Mouse (Mus musculus): ENCODE measurements around the gene Unc45a. TPM values are rescaled to one million over a fixed set of nuclear protein-coding genes. Genes with fewer than 3 reads are reported as not detected.

Gene Unc45a
- polyA plus RNA-seq, 1 experiment from 2014 or later, result 49.7 TPM

GRCm38 (mm10) chr7:80360435-80360834 is 19.6 kb upstream of the Unc45a start:
- Histone ChIP-seq H3K9me3 (peaks cover 2% of the 10 kb centered on the region; the same call in 1 of the 2 replicates), H3K9ac (no peak overlapping the region), H3K4me1 (no peaks in the 10 kb centered on the region), H3K4me2 (replicated peaks) (no peak overlapping the region), H3K36me3 (peaks cover 99% of the 10 kb centered on the region), H3K27ac (no peak overlapping the region), H3K4me3 (no peak overlapping the region), H3K27me3 (no peaks in the 10 kb centered on the region)
- 57% methylated on average over 3 of the region's 3 CpGs for WGBS
- ATAC-seq (ENCODE audit: low FRiP score, low read depth), result no peak

- Histone ChIP-seq H3K27me3 (no peaks in the 10 kb centered on the region), H3K27ac (no peak overlapping the region), H3K36me3 (peaks cover 94% of the 10 kb centered on the region), H3K4me2 (replicated peaks) (no peak overlapping the region), H3K4me3 (no peak overlapping the region), H3K4me1 (no peaks in the 10 kb centered on the region), H3K9me3 (no peaks in the 10 kb centered on the region), H3K9ac (no peak overlapping the region)
- WGBS, result 87% methylated on average over 4 of the region's 4 CpGs
- ATAC-seq (ENCODE audit: low FRiP score, low read depth), result no peak
Measured at GRCm38 (mm10) chr7:80358039-80358438, 17.2 kb upstream of the Unc45a start.

- Histone ChIP-seq H3K9ac (no peak overlapping the region), H3K4me3 (no peak overlapping the region), H3K4me2 (replicated peaks) (no peak overlapping the region), H3K36me3 (peaks cover 94% of the 10 kb centered on the region), H3K27me3 (no peaks in the 10 kb centered on the region), H3K27ac (no peak overlapping the region), H3K9me3 (no peaks in the 10 kb centered on the region), H3K4me1 (no peaks in the 10 kb centered on the region)
- ATAC-seq (ENCODE audit: low FRiP score, low read depth), result no peak
- WGBS, result 62% methylated on average over 8 of the region's 8 CpGs
Measured at GRCm38 (mm10) chr7:80357156-80357555, 16.4 kb upstream of the Unc45a start.

GRCm38 (mm10) chr7:80356351-80356750 is 15.5 kb upstream of the Unc45a start:
- peaks cover 92% of the 10 kb centered on the region for H3K36me3 ChIP-seq
- no peak overlapping the region for H3K4me2 ChIP-seq (replicated peaks)
- H3K9me3 ChIP-seq, result no peaks in the 10 kb centered on the region
- no peak overlapping the region for H3K27ac ChIP-seq
- H3K27me3 ChIP-seq, result no peaks in the 10 kb centered on the region
- no peaks in the 10 kb centered on the region for H3K4me1 ChIP-seq
- no peak overlapping the region for H3K4me3 ChIP-seq
- no peak for ATAC-seq (ENCODE audit: low FRiP score, low read depth)
- 92% methylated on average over 13 of the region's 13 CpGs for WGBS
- no peak overlapping the region for H3K9ac ChIP-seq

- Histone ChIP-seq H3K27ac (no peak overlapping the region), H3K4me1 (peaks cover 10% of the 10 kb centered on the region), H3K36me3 (peaks cover 73% of the 10 kb centered on the region), H3K9ac (no peak overlapping the region), H3K27me3 (no peaks in the 10 kb centered on the region), H3K4me3 (no peak overlapping the region), H3K4me2 (replicated peaks) (no peak overlapping the region), H3K9me3 (no peaks in the 10 kb centered on the region)
- 91% methylated on average over 8 of the region's 8 CpGs for WGBS
- no peak for ATAC-seq (ENCODE audit: low FRiP score, low read depth)
Measured at GRCm38 (mm10) chr7:80352920-80353319, 12.1 kb upstream of the Unc45a start.

- peaks cover 25% of the 10 kb centered on the region for H3K4me1 ChIP-seq
- no peaks in the 10 kb centered on the region for H3K27me3 ChIP-seq
- no peak overlapping the region for H3K9ac ChIP-seq
- ATAC-seq (ENCODE audit: low FRiP score, low read depth), result no peak
- H3K27ac ChIP-seq, result no peak overlapping the region
- no peak overlapping the region for H3K4me3 ChIP-seq
- H3K4me2 ChIP-seq (replicated peaks), result no peak overlapping the region
- peaks cover 53% of the 10 kb centered on the region for H3K36me3 ChIP-seq
- H3K9me3 ChIP-seq, result no peaks in the 10 kb centered on the region
- WGBS, result 79% methylated on average over 2 of the region's 2 CpGs
Measured at GRCm38 (mm10) chr7:80350808-80351207, 10.0 kb upstream of the Unc45a start.

GRCm38 (mm10) chr7:80347670-80348586 is 7.1 kb upstream of the Unc45a start:
- Histone ChIP-seq H3K4me3 (no peak overlapping the region), H3K4me2 (replicated peaks) (no peak overlapping the region), H3K4me1 (peaks cover 31% of the 10 kb centered on the region), H3K9ac (no peak overlapping the region; the same call in 1 of the 2 replicates), H3K9me3 (no peaks in the 10 kb centered on the region), H3K27ac (peak overlapping the region; percentile 61; the same call in 1 of the 2 replicates), H3K36me3 (peaks cover 36% of the 10 kb centered on the region), H3K27me3 (no peaks in the 10 kb centered on the region)
- ATAC-seq (ENCODE audit: low FRiP score, low read depth), result no peak
- WGBS, result 51% methylated on average over 13 of the region's 13 CpGs

GRCm38 (mm10) chr7:80346830-80347229 is 6.0 kb upstream of the Unc45a start:
- Histone ChIP-seq H3K9me3 (no peaks in the 10 kb centered on the region), H3K4me3 (no peak overlapping the region), H3K27me3 (no peaks in the 10 kb centered on the region), H3K9ac (no peak overlapping the region), H3K4me1 (peaks cover 34% of the 10 kb centered on the region), H3K4me2 (replicated peaks) (no peak overlapping the region), H3K27ac (0 out of 2 replicates have a peak overlapping the region, but pooled peaks have one; percentile 15), H3K36me3 (peaks cover 26% of the 10 kb centered on the region)
- ATAC-seq (ENCODE audit: low FRiP score, low read depth), result no peak
- 74% methylated on average over 5 of the region's 5 CpGs for WGBS

- Histone ChIP-seq H3K27me3 (no peaks in the 10 kb centered on the region), H3K9me3 (no peaks in the 10 kb centered on the region), H3K27ac (no peak overlapping the region), H3K36me3 (peaks cover 20% of the 10 kb centered on the region), H3K4me2 (replicated peaks) (no peak overlapping the region), H3K4me3 (no peak overlapping the region), H3K4me1 (peaks cover 36% of the 10 kb centered on the region), H3K9ac (no peak overlapping the region)
- WGBS, result 93% methylated on average over 9 of the region's 9 CpGs
- ATAC-seq (ENCODE audit: low FRiP score, low read depth), result no peak
Measured at GRCm38 (mm10) chr7:80346173-80346572, 5.4 kb upstream of the Unc45a start.

- Histone ChIP-seq H3K4me3 (peak overlapping the region; percentile 56), H3K27ac (peak overlapping the region; percentile 56; the same call in 1 of the 2 replicates), H3K36me3 (peaks cover 7% of the 10 kb centered on the region), H3K9ac (peak overlapping the region; percentile 79), H3K27me3 (no peaks in the 10 kb centered on the region), H3K9me3 (no peaks in the 10 kb centered on the region), H3K4me2 (replicated peaks) (peak overlapping the region; percentile 76), H3K4me1 (peaks cover 47% of the 10 kb centered on the region)
- no peak for ATAC-seq (ENCODE audit: low FRiP score, low read depth)
- 27% methylated on average over 19 of the region's 19 CpGs for WGBS
Measured at GRCm38 (mm10) chr7:80343270-80344018, 2.6 kb upstream of the Unc45a start.

- Histone ChIP-seq H3K9ac (peak within 1 kb of the TSS; percentile 79), H3K27me3 (no peaks in the 10 kb centered on the region), H3K9me3 (no peaks in the 10 kb centered on the region), H3K27ac (peak within 1 kb of the TSS; percentile 56; the same call in 1 of the 2 replicates), H3K4me3 (peak within 1 kb of the TSS; percentile 56), H3K36me3 (peaks cover 8% of the 10 kb centered on the region), H3K4me2 (replicated peaks) (peak within 1 kb of the TSS; percentile 76), H3K4me1 (peaks cover 48% of the 10 kb centered on the region)
- ATAC-seq (ENCODE audit: low FRiP score, low read depth), result peak; percentile 41; the same call in 1 of the 2 replicates
- WGBS, result under 1% methylated on average over 25 of the region's 25 CpGs
Measured at GRCm38 (mm10) chr7:80342858-80343257, 2.1 kb upstream of the Unc45a start, which contains the start of gene Hddc3. TSS of gene Hddc3 (plus strand) at chr7:80343104.

- Histone ChIP-seq H3K9ac (no peak overlapping the region), H3K4me3 (no peak overlapping the region), H3K27ac (no peak overlapping the region), H3K4me2 (replicated peaks) (no peak overlapping the region), H3K4me1 (peaks cover 39% of the 10 kb centered on the region), H3K36me3 (peaks cover 19% of the 10 kb centered on the region), H3K27me3 (no peaks in the 10 kb centered on the region), H3K9me3 (no peaks in the 10 kb centered on the region)
- 82% methylated on average over 7 of the region's 7 CpGs for WGBS
- no peak for ATAC-seq (ENCODE audit: low FRiP score, low read depth)
Measured at GRCm38 (mm10) chr7:80341793-80342192, 988 bp upstream of the Unc45a start.
